Mouse (Mus musculus) MEL (cell line): ENCODE data around the gene Daam1.

Experiments
- CTCF ChIP-seq, 3 experiments: IDR thresholded peaks in 2 of 3; conservative IDR thresholded peaks in 1 of 3; 2 replicates each; pipeline ENCODE4 v1.5.1; 2011 to 2012; ENCODE audit warnings: low read length in 3 of 3, low read depth in 2 of 3, mild to moderate bottlenecking in 2 of 3, improper control_type of control experiment in 1 of 3, inconsistent platforms in 1 of 3, mixed read lengths in 1 of 3, moderate library complexity in 1 of 3; ENCODE audit not compliant: control insufficient read depth in 1 of 3, insufficient read depth in 1 of 3, poor library complexity in 1 of 3, severe bottlenecking in 1 of 3
- EP300 ChIP-seq, 2 experiments: IDR thresholded peaks; 2 replicates each; pipeline ENCODE4 v1.6.1; 2011; ENCODE audit warnings: improper control_type of control experiment in 2 of 2, low read length in 2 of 2, low read depth in 1 of 2, mild to moderate bottlenecking in 1 of 2
- GATA1 ChIP-seq: IDR thresholded peaks from 2 replicates; pipeline ENCODE4 v1.6.1; 2011; ENCODE audit warnings: low read depth, low read length, improper control_type of control experiment
- MAZ ChIP-seq: IDR thresholded peaks from 2 replicates; pipeline ENCODE4 v1.6.1; 2012; ENCODE audit warnings: low read depth, mild to moderate bottlenecking, inconsistent platforms, low read length, improper control_type of control experiment
- MXI1 ChIP-seq: IDR thresholded peaks from 2 replicates; pipeline ENCODE4 v1.6.1; 2011; ENCODE audit warnings: mild to moderate bottlenecking, low read depth, low read length, improper control_type of control experiment
- NRF1 ChIP-seq: IDR thresholded peaks from 2 replicates; pipeline ENCODE4 v1.6.1; 2014; ENCODE audit warnings: low read depth, mild to moderate bottlenecking, inconsistent platforms, low read length, improper control_type of control experiment, moderate library complexity; ENCODE audit not compliant: poor library complexity, insufficient read depth, severe bottlenecking
- POLR2A ChIP-seq, 2 experiments: IDR thresholded peaks; 2 replicates each; pipeline ENCODE4 v1.6.1; 2011 to 2012; ENCODE audit warnings: low read length in 2 of 2, mild to moderate bottlenecking in 2 of 2, control low read depth in 1 of 2, improper control_type of control experiment in 1 of 2, low read depth in 1 of 2, moderate library complexity in 1 of 2; ENCODE audit not compliant: control insufficient read depth in 1 of 2, insufficient read depth in 1 of 2, poor library complexity in 1 of 2
- POLR2AphosphoS2 ChIP-seq: IDR thresholded peaks from 2 replicates; pipeline ENCODE4 v1.6.1; 2011; ENCODE audit warnings: low read length, improper control_type of control experiment
- TAL1 ChIP-seq: IDR thresholded peaks from 2 replicates; pipeline ENCODE4 v1.6.1; 2012; ENCODE audit warnings: mild to moderate bottlenecking, inconsistent platforms, low read length, moderate library complexity, mixed read lengths
- UBTF ChIP-seq: IDR thresholded peaks from 2 replicates; pipeline ENCODE4 v1.6.1; 2012; ENCODE audit warnings: low read depth, mild to moderate bottlenecking, inconsistent platforms, low read length, improper control_type of control experiment, moderate library complexity, borderline replicate concordance; ENCODE audit not compliant: insufficient read depth
- USF1 ChIP-seq: IDR thresholded peaks from 2 replicates; pipeline ENCODE4 v1.6.1; 2014; ENCODE audit warnings: low read depth, mild to moderate bottlenecking, inconsistent platforms, low read length, improper control_type of control experiment, moderate library complexity
- ZKSCAN1 ChIP-seq: IDR thresholded peaks from 2 replicates; pipeline ENCODE4 v1.6.1; 2012; ENCODE audit warnings: low read depth, mild to moderate bottlenecking, inconsistent platforms, low read length, improper control_type of control experiment, moderate library complexity
- ZMIZ1 ChIP-seq: IDR thresholded peaks from 2 replicates; pipeline ENCODE4 v1.6.1; 2012; ENCODE audit warnings: low read depth, mild to moderate bottlenecking, inconsistent platforms, low read length, improper control_type of control experiment, moderate library complexity

DNA sequence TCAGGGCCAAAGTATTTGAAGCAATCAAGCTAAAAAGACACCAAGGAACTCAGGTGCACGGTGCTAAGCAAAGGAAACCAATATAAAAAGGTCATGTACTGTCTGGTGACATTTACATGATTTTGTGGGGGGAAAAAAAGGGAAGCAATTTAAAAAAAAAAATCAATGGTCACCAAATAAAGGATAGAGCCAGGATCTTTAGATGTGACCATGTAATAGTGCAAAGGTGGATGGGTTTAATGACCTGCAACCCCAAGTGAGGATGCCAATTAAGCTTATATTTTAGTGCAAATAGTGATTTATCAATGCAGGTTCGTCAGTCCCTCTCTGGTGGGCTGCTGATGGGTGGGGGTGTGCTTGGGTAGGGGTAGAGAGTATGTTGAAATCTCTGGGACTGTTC lies 166.0 kb downstream of the Daam1 start:
- TF ChIP-seq NRF1 (no peak), EP300 (IDR thresholded peaks at IDR 0.05; ENCODE audit: low read depth in 1 of 2, low read length in 2 of 2) (no peak), POLR2AphosphoS2 (no peak), POLR2A (IDR thresholded peaks at IDR 0.05; ENCODE audit: control insufficient read depth in 1 of 2, insufficient read depth in 1 of 2, low read depth in 1 of 2, low read length in 2 of 2, poor library complexity in 1 of 2) (no peak), USF1 (no peak), TAL1 (no peak), CTCF (IDR thresholded peaks at IDR 0.05 in 2 of 3, conservative IDR thresholded peaks at IDR 0.05 in 1 of 3; ENCODE audit: control insufficient read depth in 1 of 3, insufficient read depth in 1 of 3, low read depth in 2 of 3, low read length in 3 of 3, poor library complexity in 1 of 3, severe bottlenecking in 1 of 3) (no peak), GATA1 (no peak), MXI1 (no peak), ZMIZ1 (no peak), MAZ (no peak), ZKSCAN1 (no peak), UBTF (no peak)
